Mouse (Mus musculus): ENCODE measurements around the gene Tpst2. TPM values are rescaled to one million over a fixed set of nuclear protein-coding genes. Genes with fewer than 3 reads are reported as not detected.

Gene Tpst2
- polyA plus RNA-seq, 1 experiment from 2014 or later, result 31.7 TPM

- ATAC-seq (ENCODE audit: low FRiP score), result no peak
These were observed 34.1 kb upstream of the Tpst2 start for GRCm38 (mm10) chr5:112242361-112242778.

GRCm38 (mm10) chr5:112243041-112243440, 33.5 kb upstream of the Tpst2 start:
- Histone ChIP-seq H3K27ac (no peak overlapping the region), H3K4me2 (replicated peaks) (no peak overlapping the region), H3K36me3 (no peaks in the 10 kb centered on the region), H3K4me1 (peaks cover 31% of the 10 kb centered on the region), H3K4me3 (no peak overlapping the region), H3K9me3 (replicated peaks) (no peaks in the 10 kb centered on the region), H3K9ac (no peak overlapping the region), H3K27me3 (no peaks in the 10 kb centered on the region)
- WGBS, result 49% methylated on average over 5 of the region's 5 CpGs
- ATAC-seq (ENCODE audit: low FRiP score), result no peak

More at GRCm38 (mm10) chr5:112242361-112242778, 34.1 kb upstream of the Tpst2 start:
- Histone ChIP-seq H3K4me1 (peaks cover 38% of the 10 kb centered on the region), H3K9ac (no peak overlapping the region), H3K4me2 (replicated peaks) (no peak overlapping the region), H3K4me3 (no peak overlapping the region), H3K9me3 (replicated peaks) (no peaks in the 10 kb centered on the region), H3K36me3 (no peaks in the 10 kb centered on the region), H3K27ac (no peak overlapping the region), H3K27me3 (no peaks in the 10 kb centered on the region)
- 64% methylated on average over 5 of the region's 5 CpGs for WGBS

GRCm38 (mm10) chr5:112243539-112244274, 32.8 kb upstream of the Tpst2 start:
- Histone ChIP-seq H3K27me3 (no peaks in the 10 kb centered on the region), H3K4me1 (peaks cover 24% of the 10 kb centered on the region), H3K9ac (no peak overlapping the region), H3K36me3 (no peaks in the 10 kb centered on the region), H3K4me2 (replicated peaks) (no peak overlapping the region), H3K9me3 (replicated peaks) (no peaks in the 10 kb centered on the region), H3K4me3 (no peak overlapping the region), H3K27ac (no peak overlapping the region)
- 77% methylated on average over 10 of the region's 10 CpGs for WGBS
- no peak for ATAC-seq (ENCODE audit: low FRiP score)

GRCm38 (mm10) chr5:112244275-112244562, 32.3 kb upstream of the Tpst2 start:
- H3K9me3 ChIP-seq (replicated peaks), result no peaks in the 10 kb centered on the region
- H3K27ac ChIP-seq, result no peak overlapping the region
- H3K9ac ChIP-seq, result no peak overlapping the region
- H3K4me3 ChIP-seq, result no peak overlapping the region
- ATAC-seq (ENCODE audit: low FRiP score), result no peak
- H3K4me1 ChIP-seq, result peaks cover 20% of the 10 kb centered on the region
- H3K27me3 ChIP-seq, result no peaks in the 10 kb centered on the region
- no peak overlapping the region for H3K4me2 ChIP-seq (replicated peaks)
- WGBS, result 77% methylated on average over 1 of the region's 1 CpGs
- no peaks in the 10 kb centered on the region for H3K36me3 ChIP-seq

GRCm38 (mm10) chr5:112244890-112245615, 31.4 kb upstream of the Tpst2 start:
- WGBS, result 46% methylated on average over 8 of the region's 8 CpGs
- no peak for ATAC-seq (ENCODE audit: low FRiP score)
- Histone ChIP-seq H3K4me3 (no peak overlapping the region), H3K4me1 (peaks cover 12% of the 10 kb centered on the region), H3K36me3 (no peaks in the 10 kb centered on the region), H3K9me3 (replicated peaks) (no peaks in the 10 kb centered on the region), H3K4me2 (replicated peaks) (no peak overlapping the region), H3K27me3 (no peaks in the 10 kb centered on the region), H3K27ac (no peak overlapping the region), H3K9ac (no peak overlapping the region)

- Histone ChIP-seq H3K27ac (no peak overlapping the region), H3K9ac (no peak overlapping the region), H3K4me3 (no peak overlapping the region), H3K4me1 (peaks cover 3% of the 10 kb centered on the region), H3K27me3 (no peaks in the 10 kb centered on the region), H3K9me3 (replicated peaks) (no peaks in the 10 kb centered on the region), H3K4me2 (replicated peaks) (no peak overlapping the region), H3K36me3 (no peaks in the 10 kb centered on the region)
- ATAC-seq (ENCODE audit: low FRiP score), result no peak
- 51% methylated on average over 7 of the region's 8 CpGs for WGBS
These were observed 29.1 kb upstream of the Tpst2 start for GRCm38 (mm10) chr5:112247399-112247798.

- Histone ChIP-seq H3K27me3 (no peaks in the 10 kb centered on the region), H3K27ac (no peak overlapping the region), H3K9me3 (replicated peaks) (no peaks in the 10 kb centered on the region), H3K9ac (no peak overlapping the region), H3K4me3 (no peak overlapping the region), H3K4me1 (peaks cover 3% of the 10 kb centered on the region; the same call in 1 of the 2 replicates), H3K36me3 (no peaks in the 10 kb centered on the region), H3K4me2 (replicated peaks) (no peak overlapping the region)
- WGBS, result 90% methylated on average over 11 of the region's 11 CpGs
- ATAC-seq (ENCODE audit: low FRiP score), result no peak
These were observed 27.4 kb upstream of the Tpst2 start for GRCm38 (mm10) chr5:112249106-112249505.

GRCm38 (mm10) chr5:112252400-112252799, 24.1 kb upstream of the Tpst2 start, which contains the start of gene Cryba4:
Gene Cryba4 (minus strand): TSS chr5:112252518.
- Histone ChIP-seq H3K4me1 (peaks cover 4% of the 10 kb centered on the region; the same call in 1 of the 2 replicates), H3K9ac (no peak within 1 kb of the TSS), H3K4me3 (no peak within 1 kb of the TSS), H3K36me3 (no peaks in the 10 kb centered on the region), H3K4me2 (replicated peaks) (no peak within 1 kb of the TSS), H3K9me3 (replicated peaks) (no peaks in the 10 kb centered on the region), H3K27ac (no peak within 1 kb of the TSS), H3K27me3 (no peaks in the 10 kb centered on the region; the same call in 1 of the 2 replicates)
- 74% methylated on average over 2 of the region's 2 CpGs for WGBS
- ATAC-seq (ENCODE audit: low FRiP score), result no peak

GRCm38 (mm10) chr5:112253169-112253568, 23.3 kb upstream of the Tpst2 start:
- H3K4me2 ChIP-seq (replicated peaks), result no peak overlapping the region
- no peaks in the 10 kb centered on the region; the same call in 1 of the 2 replicates for H3K27me3 ChIP-seq
- H3K27ac ChIP-seq, result no peak overlapping the region
- H3K36me3 ChIP-seq, result no peaks in the 10 kb centered on the region
- peaks cover 4% of the 10 kb centered on the region; the same call in 1 of the 2 replicates for H3K4me1 ChIP-seq
- no peak overlapping the region for H3K4me3 ChIP-seq
- no peak for ATAC-seq (ENCODE audit: low FRiP score)
- H3K9ac ChIP-seq, result no peak overlapping the region
- WGBS, result 38% methylated on average over 8 of the region's 8 CpGs
- no peaks in the 10 kb centered on the region for H3K9me3 ChIP-seq (replicated peaks)

GRCm38 (mm10) chr5:112254282-112254806, 22.1 kb upstream of the Tpst2 start:
- no peak overlapping the region for H3K27ac ChIP-seq
- no peaks in the 10 kb centered on the region for H3K9me3 ChIP-seq (replicated peaks)
- H3K4me2 ChIP-seq (replicated peaks), result no peak overlapping the region
- no peak overlapping the region for H3K9ac ChIP-seq
- H3K36me3 ChIP-seq, result no peaks in the 10 kb centered on the region
- ATAC-seq (ENCODE audit: low FRiP score), result no peak
- H3K4me3 ChIP-seq, result no peak overlapping the region
- H3K4me1 ChIP-seq, result peaks cover 4% of the 10 kb centered on the region; the same call in 1 of the 2 replicates
- WGBS, result 73% methylated on average over 7 of the region's 7 CpGs
- H3K27me3 ChIP-seq, result no peaks in the 10 kb centered on the region; the same call in 1 of the 2 replicates

GRCm38 (mm10) chr5:112255426-112255825, 21.1 kb upstream of the Tpst2 start, which contains the start of gene Crybb1:
Gene Crybb1 (plus strand): TSS chr5:112255815.
- Histone ChIP-seq H3K4me3 (no peak within 1 kb of the TSS), H3K9me3 (replicated peaks) (no peaks in the 10 kb centered on the region), H3K9ac (no peak within 1 kb of the TSS), H3K36me3 (no peaks in the 10 kb centered on the region), H3K27ac (no peak within 1 kb of the TSS), H3K4me2 (replicated peaks) (no peak within 1 kb of the TSS), H3K4me1 (peaks cover 4% of the 10 kb centered on the region; the same call in 1 of the 2 replicates), H3K27me3 (no peaks in the 10 kb centered on the region; the same call in 1 of the 2 replicates)
- ATAC-seq (ENCODE audit: low FRiP score), result no peak
- WGBS, result 60% methylated on average over 3 of the region's 3 CpGs

- Histone ChIP-seq H3K4me3 (no peak overlapping the region), H3K4me1 (peaks cover 4% of the 10 kb centered on the region; the same call in 1 of the 2 replicates), H3K27ac (no peak overlapping the region), H3K36me3 (no peaks in the 10 kb centered on the region), H3K27me3 (no peaks in the 10 kb centered on the region; the same call in 1 of the 2 replicates), H3K9ac (no peak overlapping the region), H3K9me3 (replicated peaks) (no peaks in the 10 kb centered on the region), H3K4me2 (replicated peaks) (no peak overlapping the region)
- WGBS, result 74% methylated on average over 9 of the region's 9 CpGs
- no peak for ATAC-seq (ENCODE audit: low FRiP score)
These were observed 20.0 kb upstream of the Tpst2 start for GRCm38 (mm10) chr5:112256457-112256856.
